Mouse (Mus musculus): ENCODE measurements around the gene Klhl40. TPM values are rescaled to one million over a fixed set of nuclear protein-coding genes. Genes with fewer than 3 reads are reported as not detected.

The Klhl40 gene
- polyA plus RNA-seq, 1 experiment = 0.72 TPM

GRCm38 (mm10) chr9:121784801-121785200, 7.4 kb downstream of the Klhl40 start:
- TF ChIP-seq CTCF (IDR thresholded peaks at IDR 0.05; ENCODE audit: borderline replicate concordance, extremely low read depth, insufficient read depth, insufficient read length) (no peak), POLR2A (IDR thresholded peaks at IDR 0.05; ENCODE audit: borderline replicate concordance, extremely low read depth, insufficient read depth, insufficient read length, poor library complexity, severe bottlenecking) (no peak)
- DNase-seq (ENCODE audit: low read depth) = no peak

DNA sequence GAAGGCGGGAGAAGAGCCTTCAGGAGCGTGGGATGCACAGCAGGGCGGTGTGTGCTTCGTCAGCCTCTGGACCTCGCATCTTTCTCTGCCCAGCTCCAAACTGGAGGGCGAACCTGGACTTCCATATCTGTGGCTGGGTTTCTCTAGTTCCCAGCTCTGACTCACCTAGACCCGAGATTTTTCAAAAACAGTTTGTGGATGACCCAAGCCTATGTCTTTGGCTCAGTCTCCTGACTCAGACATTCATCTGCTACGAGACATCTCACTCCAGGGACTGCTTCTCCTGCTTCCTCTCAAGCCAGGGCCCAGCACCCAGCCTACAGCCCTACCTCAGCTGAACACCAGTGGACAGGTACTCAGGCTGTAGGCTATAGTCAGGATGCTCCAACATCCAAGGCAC, 7.9 kb downstream of the Klhl40 start:
- DNase-seq (ENCODE audit: low read depth) = no peak
- TF ChIP-seq CTCF (IDR thresholded peaks at IDR 0.05; ENCODE audit: borderline replicate concordance, extremely low read depth, insufficient read depth, insufficient read length) (no peak), POLR2A (IDR thresholded peaks at IDR 0.05; ENCODE audit: borderline replicate concordance, extremely low read depth, insufficient read depth, insufficient read length, poor library complexity, severe bottlenecking) (no peak)

- no peak for DNase-seq (ENCODE audit: low read depth)
- no peak for TF ChIP-seq POLR2A (IDR thresholded peaks at IDR 0.05; ENCODE audit: borderline replicate concordance, extremely low read depth, insufficient read depth, insufficient read length, poor library complexity, severe bottlenecking)
- no peak for TF ChIP-seq CTCF (IDR thresholded peaks at IDR 0.05; ENCODE audit: borderline replicate concordance, extremely low read depth, insufficient read depth, insufficient read length)
Measured at GRCm38 (mm10) chr9:121786359-121786758, 9.0 kb downstream of the Klhl40 start.

DNA sequence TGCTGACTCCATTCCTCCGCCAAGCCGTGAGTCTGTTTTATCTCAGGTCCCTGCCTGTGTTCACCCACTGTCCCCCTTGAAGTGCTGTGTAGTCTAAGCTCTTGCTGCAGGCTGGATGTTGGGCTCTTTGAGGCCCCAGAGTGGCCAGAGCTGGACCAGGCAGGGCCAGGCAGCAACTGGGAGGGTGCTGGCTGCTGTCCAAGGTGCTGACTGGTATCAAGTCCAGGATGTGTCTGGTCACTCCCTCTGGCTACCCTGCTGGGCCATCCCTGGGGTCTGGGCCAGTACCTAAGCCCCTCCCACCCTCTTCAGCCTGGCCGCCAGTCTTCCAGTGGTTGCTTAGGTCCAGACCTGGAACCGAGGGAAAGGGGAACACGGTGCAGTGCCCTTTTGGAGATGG, 13.8 kb downstream of the Klhl40 start:
- DNase-seq (ENCODE audit: low read depth) = peak; percentile 23

DNA sequence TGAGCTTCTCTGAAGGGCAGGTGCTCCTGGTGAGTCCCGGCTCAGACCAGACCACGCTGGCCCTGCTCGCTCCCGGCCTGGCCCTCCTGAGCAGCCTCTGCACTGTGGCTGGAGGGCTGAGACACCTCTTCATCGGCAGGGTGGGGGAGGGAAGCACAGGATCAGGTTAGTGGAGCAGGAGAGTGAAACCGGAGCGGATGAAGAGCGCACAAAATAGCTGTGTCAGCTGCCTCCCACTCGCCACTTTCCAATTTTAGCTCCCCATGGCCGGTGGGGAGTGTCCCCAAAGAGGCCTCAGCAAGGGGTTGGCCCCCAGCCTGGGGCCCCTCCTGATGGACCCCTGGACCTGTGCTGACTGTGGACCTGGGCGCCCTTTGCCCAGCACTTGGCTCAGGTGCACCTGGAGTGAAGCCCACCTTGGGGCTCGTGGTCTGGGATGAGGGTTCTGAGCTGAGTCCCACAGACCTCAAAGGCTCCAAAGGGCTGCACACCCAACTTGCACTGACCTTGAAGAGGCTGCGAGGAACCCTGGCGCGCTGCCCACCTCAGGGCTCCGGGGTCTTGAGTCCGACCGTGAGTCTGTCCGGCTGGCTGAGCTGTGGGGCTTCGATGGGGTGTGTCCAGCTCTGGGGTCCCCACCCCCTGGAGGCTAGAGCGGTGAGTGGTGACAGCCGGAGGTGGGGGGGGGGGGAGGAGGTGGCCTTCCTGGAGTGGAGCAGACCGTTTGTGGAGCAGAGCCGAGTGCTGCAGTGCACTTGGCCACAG, 14.5 kb downstream of the Klhl40 start, which contains the start of gene Hhatl:
TSS of gene Hhatl (minus strand) at position 751 of the 765 bp plus-strand sequence.
- no peak for DNase-seq (ENCODE audit: low read depth)
- no peak for TF ChIP-seq POLR2A (IDR thresholded peaks at IDR 0.05; ENCODE audit: borderline replicate concordance, extremely low read depth, insufficient read depth, insufficient read length, poor library complexity, severe bottlenecking)
- TF ChIP-seq CTCF (IDR thresholded peaks at IDR 0.05; ENCODE audit: borderline replicate concordance, extremely low read depth, insufficient read depth, insufficient read length) = no peak

More for the DNA sequence above, 13.8 kb downstream of the Klhl40 start:
- no peak for TF ChIP-seq POLR2A (IDR thresholded peaks at IDR 0.05; ENCODE audit: borderline replicate concordance, extremely low read depth, insufficient read depth, insufficient read length, poor library complexity, severe bottlenecking)

- TF ChIP-seq CTCF (IDR thresholded peaks at IDR 0.05; ENCODE audit: borderline replicate concordance, extremely low read depth, insufficient read depth, insufficient read length) (no peak), POLR2A (IDR thresholded peaks at IDR 0.05; ENCODE audit: borderline replicate concordance, extremely low read depth, insufficient read depth, insufficient read length, poor library complexity, severe bottlenecking) (no peak)
- DNase-seq (ENCODE audit: low read depth) = peak; percentile 46
Measured at GRCm38 (mm10) chr9:121794972-121795539, 17.6 kb downstream of the Klhl40 start.

DNA sequence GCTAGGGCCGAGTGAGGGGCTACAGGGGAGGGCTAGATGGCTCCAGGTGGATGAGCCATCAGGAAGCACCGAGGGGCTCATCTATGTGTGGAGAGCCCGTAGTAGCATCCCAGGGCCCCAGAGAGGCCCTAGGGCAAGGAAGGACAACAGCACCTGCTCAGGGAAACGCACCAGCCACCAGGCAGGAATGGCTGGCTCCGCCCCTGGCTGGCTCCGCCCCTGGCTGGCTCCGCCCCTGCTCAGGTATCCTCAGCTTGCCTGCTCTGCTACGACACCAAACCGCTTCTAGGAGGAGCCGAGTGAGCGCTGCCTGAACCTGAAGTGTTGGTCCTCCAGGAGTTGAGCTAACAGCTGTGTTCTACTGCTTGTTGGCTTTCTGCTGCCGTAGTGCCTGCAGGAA, 20.3 kb downstream of the Klhl40 start:
- TF ChIP-seq POLR2A (IDR thresholded peaks at IDR 0.05; ENCODE audit: borderline replicate concordance, extremely low read depth, insufficient read depth, insufficient read length, poor library complexity, severe bottlenecking) (no peak), CTCF (IDR thresholded peaks at IDR 0.05; ENCODE audit: borderline replicate concordance, extremely low read depth, insufficient read depth, insufficient read length) (no peak)
- DNase-seq (ENCODE audit: low read depth) = no peak

GRCm38 (mm10) chr9:121798887-121799520, 21.6 kb downstream of the Klhl40 start:
- no peak for DNase-seq (ENCODE audit: low read depth)
- TF ChIP-seq CTCF (IDR thresholded peaks at IDR 0.05; ENCODE audit: borderline replicate concordance, extremely low read depth, insufficient read depth, insufficient read length) (no peak), POLR2A (IDR thresholded peaks at IDR 0.05; ENCODE audit: borderline replicate concordance, extremely low read depth, insufficient read depth, insufficient read length, poor library complexity, severe bottlenecking) (no peak)

DNA sequence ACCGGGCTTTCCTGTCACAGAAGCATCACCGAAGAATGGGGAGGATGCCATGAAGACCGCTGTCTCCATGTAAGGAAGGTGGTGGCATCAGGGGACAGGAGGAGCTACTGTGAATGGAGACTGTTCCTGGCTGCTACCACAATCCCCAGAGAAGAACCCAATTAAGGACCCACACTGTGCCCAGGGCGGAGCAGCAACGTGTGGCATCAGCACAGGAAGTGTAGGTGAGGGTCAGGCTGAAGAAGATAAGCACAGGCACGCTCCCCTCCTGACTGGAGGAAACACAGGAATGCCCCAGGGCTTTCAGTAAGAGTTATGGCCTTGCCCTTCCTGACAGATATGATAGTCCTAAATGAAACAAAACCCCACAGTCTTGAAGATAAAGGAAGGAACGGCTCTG, 25.3 kb downstream of the Klhl40 start:
- TF ChIP-seq CTCF (IDR thresholded peaks at IDR 0.05; ENCODE audit: borderline replicate concordance, extremely low read depth, insufficient read depth, insufficient read length) (no peak), POLR2A (IDR thresholded peaks at IDR 0.05; ENCODE audit: borderline replicate concordance, extremely low read depth, insufficient read depth, insufficient read length, poor library complexity, severe bottlenecking) (no peak)
- no peak for DNase-seq (ENCODE audit: low read depth)

DNA sequence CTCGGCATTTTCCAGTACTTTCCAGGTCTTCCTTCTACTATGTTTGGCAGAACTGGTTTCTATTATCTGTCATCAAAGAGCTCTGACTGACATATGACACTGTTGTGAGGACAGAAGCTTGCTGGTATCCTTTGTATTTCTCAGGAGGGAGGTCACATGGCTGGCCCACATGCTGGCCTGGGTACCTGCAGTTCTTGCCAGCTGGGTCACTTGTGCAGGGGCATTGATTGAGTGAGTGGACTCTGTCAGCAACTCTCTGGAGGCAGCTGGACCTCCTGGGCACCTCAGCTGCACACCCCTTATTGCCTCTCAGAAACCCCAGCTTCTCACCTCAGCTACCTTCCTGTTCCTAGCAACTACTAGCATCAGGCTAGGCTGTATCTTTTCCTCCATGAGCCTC, 30.1 kb downstream of the Klhl40 start:
- TF ChIP-seq CTCF (IDR thresholded peaks at IDR 0.05; ENCODE audit: borderline replicate concordance, extremely low read depth, insufficient read depth, insufficient read length) (no peak), POLR2A (IDR thresholded peaks at IDR 0.05; ENCODE audit: borderline replicate concordance, extremely low read depth, insufficient read depth, insufficient read length, poor library complexity, severe bottlenecking) (no peak)
- DNase-seq (ENCODE audit: low read depth) = no peak

GRCm38 (mm10) chr9:121807947-121808346, 30.5 kb downstream of the Klhl40 start:
- no peak for TF ChIP-seq CTCF (IDR thresholded peaks at IDR 0.05; ENCODE audit: borderline replicate concordance, extremely low read depth, insufficient read depth, insufficient read length)
- peak; percentile 46 for DNase-seq (ENCODE audit: low read depth)

GRCm38 (mm10) chr9:121808511-121808910, 31.1 kb downstream of the Klhl40 start:
- TF ChIP-seq CTCF (IDR thresholded peaks at IDR 0.05; ENCODE audit: borderline replicate concordance, extremely low read depth, insufficient read depth, insufficient read length) = no peak
- TF ChIP-seq POLR2A (IDR thresholded peaks at IDR 0.05; ENCODE audit: borderline replicate concordance, extremely low read depth, insufficient read depth, insufficient read length, poor library complexity, severe bottlenecking) = no peak
- DNase-seq (ENCODE audit: low read depth) = no peak

Measured in brain, embryonic 14.5 days (tissue).